Mouse (Mus musculus): ENCODE data around the gene Abcc9.
"Not testable (repeated sequence)": the region's sequence is repeated elsewhere in the genome, so short reads cannot be mapped to it uniquely, and the experiment has no call there.

The Abcc9 gene

DNA sequence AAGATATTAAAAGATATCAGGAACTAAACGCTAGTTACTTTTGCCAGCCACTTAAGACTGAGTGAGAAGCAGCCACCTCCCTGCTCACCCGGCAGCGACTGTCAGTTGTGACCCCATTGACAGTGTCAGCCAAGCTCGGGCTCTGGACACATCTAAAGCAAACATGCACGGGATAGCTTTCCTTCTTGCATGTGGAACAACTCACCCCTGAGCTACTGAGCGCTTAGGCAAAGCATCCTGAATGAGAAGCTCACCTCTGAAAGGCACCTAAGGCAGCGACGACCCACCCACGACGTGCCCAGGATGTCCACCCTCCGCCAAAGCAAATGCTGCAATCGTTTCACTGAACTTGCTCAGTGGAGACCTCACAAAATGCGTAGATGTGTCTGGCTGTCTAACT lies 954 bp downstream of the Abcc9 start:
- no peak for DNase-seq

DNA sequence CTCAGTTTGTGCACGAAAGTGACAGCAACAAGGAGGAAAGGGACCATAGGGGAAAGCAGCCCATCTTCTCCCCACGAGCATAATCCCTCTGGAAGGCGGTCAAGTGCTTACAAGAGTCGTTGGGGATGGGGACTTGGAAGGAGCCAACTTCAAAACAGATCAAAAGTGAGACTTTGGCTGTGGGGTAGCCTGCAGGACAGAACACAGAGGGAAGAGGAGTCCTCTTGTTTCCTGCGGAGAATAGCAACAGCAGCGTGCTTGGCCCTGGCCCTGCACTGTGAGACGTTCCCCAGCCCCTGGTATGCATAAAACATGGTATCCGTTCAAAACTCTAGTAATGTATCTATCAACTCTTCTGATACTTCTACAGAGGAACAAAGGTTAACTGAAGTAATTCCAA lies 1.4 kb downstream of the Abcc9 start:
- no peak for DNase-seq

DNA sequence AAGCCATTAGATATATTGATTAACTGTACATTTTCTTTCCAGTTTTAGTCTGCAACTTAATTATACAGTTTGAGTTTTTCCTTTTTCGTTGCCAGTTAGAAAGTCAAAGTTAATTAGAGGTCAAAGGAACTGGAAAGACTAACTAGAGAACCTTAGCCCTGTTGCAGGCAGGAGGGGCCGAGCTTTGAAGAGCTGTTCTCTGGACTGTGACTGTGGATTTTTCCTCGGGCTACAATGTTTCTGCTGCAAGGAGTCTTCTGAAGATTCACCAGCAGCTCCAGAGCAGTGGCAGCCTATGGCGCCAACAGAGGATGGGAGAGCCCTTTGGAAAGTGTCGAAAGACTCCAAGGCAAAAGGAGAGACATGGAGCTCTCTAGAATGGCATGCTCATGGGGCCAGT lies 10.0 kb downstream of the Abcc9 start:
- no peak for DNase-seq

DNA sequence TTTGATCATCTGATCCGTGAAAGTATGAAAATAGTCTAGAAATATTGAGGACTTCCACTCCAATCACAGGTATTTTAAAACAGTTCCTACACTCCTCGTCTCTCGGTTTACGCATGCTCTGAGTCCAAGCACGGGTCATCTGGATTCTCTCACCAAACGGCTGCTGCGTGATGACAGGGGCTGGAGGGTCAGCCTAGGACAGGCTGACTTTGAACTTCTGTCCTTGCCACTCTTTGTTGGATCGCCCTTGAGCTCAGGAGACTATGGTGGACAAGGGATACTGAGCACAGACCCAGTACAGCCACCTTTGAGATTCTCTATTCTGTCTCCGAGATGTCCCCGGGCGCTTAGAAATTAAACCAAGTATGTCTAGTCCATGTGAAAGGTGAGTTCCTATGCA lies 12.4 kb downstream of the Abcc9 start:
- DNase-seq: no peak

DNA sequence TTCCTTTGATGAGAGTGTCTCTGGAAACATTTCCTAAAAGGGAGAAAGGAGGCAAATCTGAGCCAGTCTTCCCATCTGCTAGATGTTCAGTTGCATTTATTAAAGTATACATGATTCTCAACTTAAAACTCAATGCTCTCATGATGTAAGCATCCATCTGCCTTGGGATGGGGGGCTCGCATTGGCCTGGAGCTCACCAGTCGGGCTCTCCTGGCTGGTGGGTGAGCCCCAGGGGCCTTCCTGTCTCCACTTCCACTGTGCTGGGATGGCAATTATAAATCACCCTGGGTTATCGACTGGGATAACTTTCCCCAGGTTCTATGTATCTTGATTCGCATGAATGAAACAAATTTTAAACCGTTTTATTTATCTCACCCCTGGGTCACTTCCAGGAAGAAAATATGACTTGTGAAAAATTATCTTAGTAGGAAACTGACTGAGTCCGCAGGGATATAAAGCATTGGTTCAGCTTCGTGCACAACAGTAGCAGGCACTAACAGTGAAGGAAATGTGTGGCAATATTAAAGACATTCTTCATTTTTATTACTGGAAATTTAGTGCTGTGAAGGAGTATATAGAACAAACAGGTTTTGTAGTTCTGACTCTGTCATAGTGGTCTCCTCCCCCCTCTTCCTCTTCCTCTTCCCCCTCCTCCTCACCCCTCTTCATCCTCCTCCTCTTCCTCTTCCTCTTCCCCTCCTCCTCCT lies 19.0 kb downstream of the Abcc9 start:
- no peak for DNase-seq

DNA sequence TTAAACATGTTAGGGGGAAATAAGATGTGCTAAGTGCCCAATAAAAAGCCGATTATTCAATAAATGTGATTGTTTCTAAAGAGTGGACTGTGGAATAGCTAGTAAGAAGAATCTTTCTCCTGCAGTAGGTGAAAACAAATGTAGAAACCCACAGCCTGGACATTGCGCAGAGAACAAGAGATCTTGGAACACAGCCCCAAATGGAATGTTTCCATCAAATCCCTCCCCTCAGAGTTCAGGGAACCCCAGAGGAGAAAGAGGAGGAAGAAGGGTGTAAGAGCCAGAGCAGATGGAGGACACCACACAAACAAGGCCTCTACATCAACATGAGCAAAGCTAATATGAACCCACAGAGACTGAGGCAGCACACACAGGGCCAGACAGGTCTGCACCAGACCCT lies 32.1 kb downstream of the Abcc9 start:
- DNase-seq: no peak

DNA sequence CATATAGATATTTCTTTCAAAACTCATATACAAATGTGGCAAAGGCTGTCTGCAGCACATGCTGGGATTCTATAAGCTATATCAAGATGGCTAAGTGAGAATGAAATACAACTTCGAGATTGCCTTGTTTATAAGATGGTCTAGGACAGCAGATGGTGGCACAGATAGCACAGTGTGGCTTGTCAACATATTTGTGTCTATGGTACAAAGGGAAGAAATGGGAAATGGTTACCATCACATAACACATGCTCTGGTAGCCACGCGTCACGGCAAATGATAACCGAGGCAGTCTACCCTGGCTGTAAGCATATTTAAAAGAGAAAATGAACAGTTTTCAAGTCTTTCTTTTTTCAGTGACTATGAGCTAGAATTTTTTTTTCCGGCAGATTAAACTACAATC lies 32.8 kb downstream of the Abcc9 start:
- no peak for DNase-seq

DNA sequence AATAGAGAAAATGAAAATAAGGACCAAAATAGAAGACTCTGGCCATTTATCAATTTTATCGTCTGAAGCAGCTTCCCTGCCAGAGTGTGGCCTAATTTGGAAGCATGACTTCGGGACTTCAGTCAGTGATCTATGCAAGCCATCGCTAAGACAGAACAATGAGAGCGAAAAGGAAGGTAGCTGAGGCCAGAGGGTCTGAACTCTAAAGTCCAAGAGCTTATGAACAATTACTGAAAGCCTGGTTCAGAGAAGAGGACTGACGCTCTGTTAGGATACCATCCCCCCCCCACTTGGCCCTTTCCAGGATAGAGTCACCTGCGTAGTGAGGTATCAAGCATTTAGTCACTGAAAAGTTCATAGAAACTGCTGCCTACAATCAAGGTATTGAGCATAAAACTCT lies 33.3 kb downstream of the Abcc9 start:
- DNase-seq: no peak

DNA sequence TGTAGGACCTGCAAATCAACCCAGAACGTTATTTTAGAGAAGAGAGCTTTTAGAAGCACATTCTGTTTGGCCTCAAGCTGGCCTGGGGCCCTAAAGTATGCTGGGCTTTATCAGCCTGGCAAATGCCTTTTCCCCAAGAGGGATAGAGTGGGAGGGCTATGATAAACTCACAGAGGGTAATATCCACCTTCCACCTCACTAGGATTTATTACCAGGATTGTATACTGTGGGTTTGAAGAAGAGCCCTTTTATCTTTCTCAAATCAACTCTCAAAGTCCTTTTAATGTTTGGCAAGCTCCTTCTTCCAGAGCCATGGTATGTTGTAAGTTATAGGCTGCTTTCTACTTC lies 33.7 kb downstream of the Abcc9 start:
- DNase-seq: no peak

DNA sequence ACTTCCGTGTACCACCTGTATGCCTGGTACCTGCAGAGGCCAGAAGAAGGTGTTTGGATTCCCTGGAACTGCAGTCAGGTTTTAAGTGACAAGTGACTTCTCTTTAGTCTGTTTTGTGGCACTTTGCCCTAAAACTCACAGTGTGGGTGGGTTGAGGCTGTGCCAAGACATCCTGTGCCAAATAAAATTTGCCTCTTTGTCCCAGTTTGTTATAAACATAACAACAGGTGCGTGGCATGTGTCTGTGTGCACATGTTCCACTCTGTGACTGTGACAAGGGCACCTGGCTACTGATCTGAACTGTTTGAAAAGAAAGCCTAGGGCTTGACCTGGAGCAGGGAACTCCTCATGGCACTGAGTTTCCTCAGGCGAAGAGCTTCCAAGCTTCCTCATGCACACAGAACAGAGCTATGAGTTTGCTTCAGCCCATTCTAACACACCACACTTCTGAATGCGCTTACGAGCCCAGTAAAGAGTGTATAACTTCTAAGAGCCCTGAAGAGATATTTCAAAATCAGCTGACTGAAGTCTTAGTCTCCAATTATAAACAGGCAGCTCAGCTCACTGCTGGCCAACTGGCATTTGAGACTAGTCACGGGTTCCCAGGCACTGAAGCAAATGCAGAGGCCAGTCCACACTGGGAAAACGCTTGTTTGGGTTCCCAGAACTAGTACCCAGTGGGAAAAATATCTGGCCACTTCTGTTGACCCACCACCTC lies 34.3 kb downstream of the Abcc9 start:
- DNase-seq: peak in 1 of 2 experiments; percentile 28

DNA sequence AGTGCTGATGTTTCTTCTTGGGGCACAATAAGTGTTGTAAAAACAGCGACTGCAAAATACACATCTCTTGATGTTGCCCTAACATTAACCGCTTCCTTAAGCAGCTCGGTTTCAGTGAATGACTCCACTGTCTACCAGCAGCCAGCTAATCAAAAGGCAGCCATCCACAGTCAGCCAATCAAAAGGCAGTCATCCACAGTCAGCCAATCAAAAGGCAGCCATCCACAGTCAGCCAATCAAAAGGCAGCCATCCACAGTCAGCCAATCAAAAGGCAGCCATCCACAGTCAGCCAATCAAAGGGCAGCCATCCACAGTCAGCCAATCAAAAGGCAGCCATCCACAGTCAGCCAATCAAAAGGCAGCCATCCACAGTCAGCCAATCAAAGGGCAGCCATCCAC lies 40.1 kb downstream of the Abcc9 start:
- not testable (repeated sequence) for DNase-seq

DNA sequence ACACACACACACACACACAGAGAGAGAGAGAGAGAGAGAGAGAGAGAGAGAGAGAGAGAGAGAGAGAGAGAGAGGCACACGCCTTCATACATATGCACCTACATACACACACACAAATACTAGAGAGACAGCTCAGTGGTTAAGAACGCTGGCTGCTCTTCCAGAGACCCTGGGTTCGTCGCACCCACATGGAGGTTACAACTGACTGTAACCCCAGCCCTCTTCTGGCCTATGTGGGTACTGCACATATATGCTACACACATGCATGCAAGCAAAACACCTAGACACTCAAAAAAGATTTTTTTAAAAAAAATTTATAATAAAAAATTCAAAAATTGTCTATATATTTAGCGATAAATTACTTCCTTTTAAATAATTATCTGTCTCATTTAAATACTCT lies 43.1 kb downstream of the Abcc9 start:
- DNase-seq: no peak

DNA sequence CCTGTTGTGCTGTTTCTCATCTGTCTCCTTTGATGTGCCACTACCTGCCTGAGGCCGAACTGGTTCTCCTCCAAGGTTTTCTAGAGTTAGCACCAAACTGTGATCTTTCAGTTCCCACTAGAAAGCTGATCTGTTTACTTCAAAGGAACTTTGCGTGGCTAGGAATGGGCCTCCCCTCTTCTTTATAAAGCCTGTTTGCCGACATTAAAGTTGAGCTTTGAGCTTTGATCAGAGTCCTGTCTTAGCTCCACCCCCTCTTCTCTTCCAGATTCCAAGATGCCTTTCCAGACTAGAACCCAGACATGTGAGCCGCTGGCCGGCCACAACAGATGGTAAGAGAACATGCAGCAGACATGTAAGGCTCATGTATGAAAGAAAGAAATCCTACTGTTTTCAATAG lies 47.6 kb downstream of the Abcc9 start:
- DNase-seq: no peak

DNA sequence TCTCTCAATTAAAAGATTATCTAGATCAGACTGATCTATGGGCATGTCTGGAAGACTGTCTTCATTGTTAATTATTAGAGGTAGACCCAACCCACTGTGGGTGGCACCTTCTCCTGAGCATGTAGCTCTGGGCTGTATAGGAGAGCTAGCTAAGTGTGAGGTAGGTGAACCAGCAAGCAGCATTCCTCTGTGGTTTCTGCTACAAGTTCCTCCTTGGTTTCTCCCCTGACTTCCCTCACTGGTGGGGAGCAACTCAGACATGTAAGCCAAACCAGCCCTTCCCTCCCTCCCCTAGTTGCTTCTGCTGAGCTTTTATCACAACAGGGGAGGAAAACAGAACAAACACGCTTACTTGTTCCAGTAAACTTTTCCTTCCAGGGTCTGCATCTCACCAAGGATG lies 49.9 kb downstream of the Abcc9 start:
- no peak for DNase-seq

DNA sequence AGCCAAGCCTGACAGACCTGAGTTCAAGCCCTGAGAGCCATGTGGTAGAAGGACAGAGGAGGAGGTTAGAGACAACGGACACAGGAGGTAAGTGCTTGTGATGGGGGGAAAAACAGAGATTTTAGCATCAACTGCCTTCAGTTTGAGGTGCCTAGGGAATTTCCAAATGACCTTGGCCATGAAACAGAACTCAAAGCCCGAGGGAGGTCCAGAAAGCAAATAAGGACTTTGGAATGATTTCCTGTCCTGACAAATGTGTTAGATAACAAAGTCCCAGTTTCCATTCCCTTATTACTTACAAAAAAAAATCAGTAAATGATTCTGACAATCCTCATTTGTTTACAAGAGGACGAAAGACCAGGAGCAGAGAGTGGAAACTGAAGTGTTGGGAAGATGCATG lies 52.8 kb downstream of the Abcc9 start:
- no peak for DNase-seq

DNA sequence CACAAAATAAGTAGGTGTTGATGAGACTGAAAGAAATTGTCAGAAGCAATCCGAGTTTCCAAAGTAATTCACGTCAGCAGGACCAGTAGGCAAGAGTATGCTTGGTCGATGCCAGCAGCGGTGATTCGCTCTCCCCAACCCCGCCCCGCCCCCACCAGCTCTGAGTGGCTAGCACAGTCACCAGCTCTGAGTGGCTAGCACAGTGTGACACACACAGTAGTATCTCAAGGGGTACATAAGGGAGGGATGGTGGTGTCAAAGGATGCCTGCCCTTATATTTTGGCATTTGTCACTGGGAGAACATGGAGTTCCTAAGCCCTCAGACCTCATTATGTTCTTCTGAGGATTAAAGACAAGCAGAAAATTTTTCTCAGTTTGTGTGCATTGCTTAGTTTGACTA lies 56.6 kb downstream of the Abcc9 start:
- no peak for DNase-seq

DNA sequence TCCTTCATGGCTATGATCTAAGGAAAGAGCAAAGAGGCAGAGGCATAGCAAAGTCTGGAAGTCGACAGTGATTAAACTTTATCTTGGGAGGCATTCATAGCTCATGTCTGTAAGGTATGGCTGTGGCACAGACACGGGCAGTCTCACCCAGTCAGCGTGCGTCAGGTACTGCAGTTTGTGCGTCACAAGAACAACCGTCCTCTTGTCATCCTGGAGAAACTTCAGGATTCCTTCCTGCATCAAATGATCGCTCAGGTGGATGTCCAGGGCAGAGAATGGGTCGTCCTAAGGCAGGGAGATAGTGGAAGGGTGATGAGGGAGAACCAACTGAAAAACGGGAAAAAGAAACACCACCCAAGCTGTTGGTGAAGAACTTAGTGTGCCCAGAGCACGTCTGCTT lies 62.8 kb downstream of the Abcc9 start:
- DNase-seq: no peak

DNA sequence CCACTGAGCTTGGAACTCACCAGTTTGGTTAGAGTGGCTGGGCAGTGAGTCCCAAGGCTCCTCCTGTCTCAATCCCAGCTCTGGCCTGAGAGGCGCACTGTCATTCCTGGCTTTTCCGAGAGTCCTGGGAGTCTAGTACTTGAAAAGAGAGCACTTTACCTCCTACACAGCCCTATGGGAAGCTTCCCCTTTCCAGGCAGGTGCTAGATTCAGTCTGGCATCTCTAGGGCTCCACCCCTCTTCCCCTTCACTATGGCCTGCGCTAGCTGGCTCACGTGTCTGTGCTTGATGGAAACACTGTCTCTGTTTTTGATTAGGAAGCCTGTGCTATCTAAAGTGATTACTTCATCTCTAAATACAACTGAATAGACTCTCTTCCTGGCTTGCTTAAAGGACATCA lies 66.5 kb downstream of the Abcc9 start:
- DNase-seq: no peak

DNA sequence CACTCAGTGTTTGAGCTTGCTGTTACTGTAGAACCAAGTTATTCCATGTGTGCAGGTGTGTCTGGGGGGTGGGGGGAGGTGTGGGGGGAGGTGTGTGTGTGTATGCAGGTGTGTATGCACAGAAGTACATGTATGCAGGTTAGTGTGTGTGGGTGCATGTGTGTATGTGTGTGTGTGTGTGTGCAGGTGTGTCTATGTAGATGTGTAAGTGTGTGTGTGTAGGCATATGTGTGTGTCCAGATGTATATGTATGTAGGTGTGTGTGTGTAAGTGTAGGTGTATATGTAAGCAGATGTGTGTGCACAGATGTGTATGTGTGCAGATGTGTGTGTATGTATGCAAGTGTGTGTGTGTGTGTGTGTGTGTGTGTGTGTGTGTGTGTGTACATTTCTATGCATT lies 66.9 kb downstream of the Abcc9 start:
- no peak for DNase-seq

DNA sequence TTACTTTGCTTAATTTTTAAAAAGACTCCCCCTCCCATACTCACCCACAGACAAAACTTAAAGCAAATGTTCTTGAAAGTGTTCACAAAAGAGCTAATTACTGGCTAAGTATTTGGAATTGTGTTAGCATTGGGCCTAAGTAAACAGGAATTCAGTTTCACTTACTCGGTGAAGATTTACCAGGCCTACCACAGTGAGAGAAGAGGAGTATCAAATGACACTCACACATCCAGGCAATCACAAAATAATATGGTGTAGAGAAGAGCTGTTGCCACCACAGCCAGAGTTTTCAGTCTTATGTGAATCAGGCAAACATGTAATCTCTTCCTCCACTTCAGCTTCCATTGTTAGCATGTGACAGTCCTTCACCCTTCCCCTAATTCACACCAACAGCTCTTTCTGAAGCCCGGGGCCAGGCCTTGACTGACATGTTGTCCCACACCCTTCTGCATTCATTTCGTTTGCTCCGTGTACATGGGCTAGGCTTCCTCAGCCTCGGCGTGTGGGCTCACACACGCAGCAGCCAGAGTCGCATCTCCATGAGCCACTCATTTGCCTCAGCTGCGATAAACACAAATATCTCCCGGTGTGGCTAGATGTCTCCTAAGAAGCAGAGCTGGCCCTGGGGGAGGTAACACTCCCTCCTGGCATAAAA lies 67.5 kb downstream of the Abcc9 start:
- no peak for DNase-seq

DNA sequence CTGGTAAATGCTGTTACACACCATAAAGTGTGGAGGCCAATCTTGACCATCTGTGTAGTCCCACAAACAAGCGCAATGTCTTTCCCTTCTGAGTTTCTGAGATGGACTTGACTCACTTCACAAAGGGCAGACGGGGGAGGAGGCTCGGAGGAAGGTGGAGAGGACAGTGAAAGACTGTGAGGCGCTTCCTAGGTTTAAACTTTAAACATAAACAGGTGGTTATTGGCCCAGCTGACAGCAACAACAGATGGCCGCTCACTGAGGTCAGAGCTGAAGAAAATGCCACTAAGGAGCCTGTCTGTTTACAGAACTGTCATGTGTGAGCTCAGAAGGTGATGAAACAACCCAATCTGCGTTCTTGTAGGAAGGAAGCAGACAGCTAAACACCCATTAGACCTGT lies 78.8 kb downstream of the Abcc9 start:
- DNase-seq: no peak

DNA sequence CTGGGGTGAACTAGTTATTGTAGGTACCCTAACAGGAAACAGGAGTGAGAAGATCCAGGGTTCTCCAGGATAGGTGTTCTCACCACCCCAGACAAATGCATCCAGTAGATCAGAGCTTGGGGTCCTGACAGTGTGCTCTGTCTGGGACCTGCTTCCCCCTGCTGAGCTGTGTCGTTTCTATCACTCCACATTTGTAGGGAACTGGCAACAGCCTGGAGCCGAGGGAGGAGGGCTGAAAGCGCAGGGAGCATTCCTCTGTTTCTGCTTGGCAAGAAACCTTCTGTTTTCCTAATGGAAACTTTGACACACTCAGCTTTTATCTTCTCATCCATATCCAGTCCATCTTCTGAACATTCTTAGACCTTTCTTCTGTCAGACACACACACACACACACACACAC lies 85.5 kb downstream of the Abcc9 start:
- peak; percentile 32 to 72 for DNase-seq

DNA sequence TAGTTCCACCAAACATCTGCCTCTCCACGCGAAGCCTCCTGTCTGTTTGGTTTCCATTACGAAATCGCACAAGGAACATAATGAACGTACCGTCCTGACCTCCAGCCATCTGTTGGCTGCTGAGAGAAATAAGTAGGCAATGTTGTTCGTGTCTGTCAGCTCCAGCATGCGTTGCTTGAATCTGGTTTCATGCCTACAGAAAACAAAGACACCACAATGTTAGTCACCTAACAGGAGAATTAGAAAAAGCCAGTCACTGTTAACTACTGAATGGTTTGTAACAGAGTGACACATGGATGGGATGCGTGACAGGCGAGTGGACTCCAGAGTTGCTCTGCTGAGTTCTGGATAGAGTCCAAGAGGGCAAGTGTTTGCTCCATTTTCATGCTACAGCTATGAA lies 87.8 kb downstream of the Abcc9 start:
- DNase-seq: peak; percentile 25 to 57

DNA sequence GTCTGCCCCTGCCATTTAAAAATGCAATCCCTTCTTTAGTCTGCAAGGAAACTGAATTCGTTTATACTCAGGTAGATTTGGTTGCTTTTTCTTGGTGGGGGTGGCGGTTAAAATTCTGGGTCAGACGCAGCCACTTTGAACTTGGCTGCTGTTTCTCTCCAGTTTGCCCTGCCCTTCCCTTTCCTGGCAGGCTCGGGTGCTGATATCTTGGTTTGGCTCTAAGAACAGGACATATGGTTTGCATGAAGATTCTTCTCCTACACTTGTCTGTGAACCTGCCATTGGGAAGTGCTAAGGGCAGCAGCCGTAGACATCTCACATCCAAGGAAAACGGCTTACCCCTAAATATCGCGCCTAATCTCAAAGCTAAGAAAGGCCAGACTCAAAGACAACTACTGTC lies 89.7 kb downstream of the Abcc9 start:
- DNase-seq: no peak

Measured in lung, postnatal 4 days (tissue).